Mouse (Mus musculus) thymus, adult 2 months (tissue): ENCODE data around the gene Cmss1.

Experiments
- CTCF ChIP-seq: fragments of 200-500 bp; IDR thresholded peaks from 2 replicates; pipeline ENCODE4 v1.5.1; 2012; ENCODE audit warnings: mild to moderate bottlenecking, control low read depth, low read length, moderate library complexity, borderline replicate concordance; ENCODE audit not compliant: control insufficient read depth, poor library complexity, insufficient read depth; ENCODE audit errors: extremely low read depth
- POLR2A ChIP-seq: fragments of 200-500 bp; IDR thresholded peaks from 2 replicates; pipeline ENCODE4 v1.6.1; 2012; ENCODE audit warnings: mild to moderate bottlenecking, low read length, control low read depth, moderate library complexity; ENCODE audit not compliant: control insufficient read depth, poor library complexity, insufficient read depth; ENCODE audit errors: extremely low read depth

DNA sequence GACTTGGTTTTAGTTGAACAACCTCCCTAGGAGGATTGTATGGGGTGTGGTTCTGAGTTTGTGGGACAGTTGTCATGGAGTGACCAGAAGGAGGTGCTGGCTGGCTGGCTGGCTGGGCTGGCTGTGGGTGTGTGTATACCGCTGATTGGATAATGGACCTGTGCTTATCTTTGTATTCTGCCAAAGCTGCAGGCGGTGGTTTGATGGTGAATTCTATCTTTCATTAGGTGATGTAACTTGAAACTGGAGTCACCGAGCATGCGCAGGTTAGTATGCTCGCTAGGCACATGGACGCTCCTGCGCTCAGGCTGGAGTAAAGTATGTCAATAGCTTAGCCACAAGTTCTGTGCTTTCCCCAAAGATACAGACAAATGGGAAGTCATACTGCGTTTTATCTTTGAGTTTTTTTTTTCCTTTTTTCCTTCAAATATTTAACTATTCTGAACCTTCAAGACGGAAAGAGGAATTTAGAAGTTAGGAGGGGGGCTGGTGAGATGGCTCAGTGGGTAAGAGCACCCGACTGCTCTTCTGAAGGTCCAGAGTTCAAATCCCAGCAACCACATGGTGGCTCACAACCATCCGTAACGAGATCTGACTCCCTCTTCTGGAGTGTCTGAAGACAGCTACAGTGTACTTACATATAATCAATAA lies 327.6 kb downstream of the Cmss1 start:
- no peak for TF ChIP-seq POLR2A
- TF ChIP-seq CTCF: no peak
